Mouse (Mus musculus): ENCODE measurements around the gene Rnf144b. TPM values are rescaled to one million over a fixed set of nuclear protein-coding genes. Genes with fewer than 3 reads are reported as not detected.

The Rnf144b gene
- polyA plus RNA-seq, 1 experiment = 0.17 TPM

DNA sequence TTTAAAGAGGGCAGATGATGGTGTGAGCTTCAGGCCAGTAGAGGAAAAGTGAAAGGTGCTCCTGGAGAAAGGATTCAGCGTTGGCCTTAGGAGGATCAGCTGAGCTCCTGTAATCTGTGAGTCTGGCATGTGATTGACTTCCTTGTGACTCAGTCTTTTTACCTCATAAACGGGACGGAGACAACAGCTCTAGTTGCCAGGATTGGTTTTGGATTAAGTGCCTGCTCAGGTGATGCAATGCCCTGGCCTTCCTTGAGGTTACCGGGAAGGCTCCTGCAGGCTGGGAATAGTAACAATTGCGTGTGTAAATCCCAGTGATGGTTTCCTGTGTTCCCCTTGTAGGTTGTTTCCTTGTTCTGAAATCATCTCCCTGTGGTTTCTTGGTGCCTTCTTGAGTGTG lies 39.5 kb downstream of the Rnf144b start:
- no peaks in the 10 kb centered on the region for H3K27me3 ChIP-seq (ENCODE audit: control insufficient read depth, insufficient read depth, insufficient read length)
- no peaks in the 10 kb centered on the region for H3K36me3 ChIP-seq (ENCODE audit: control insufficient read depth, insufficient read depth)
- no peak overlapping the region for H3ac ChIP-seq (ENCODE audit: control insufficient read depth, insufficient read length)
- H3K79me2 ChIP-seq (ENCODE audit: control insufficient read depth, insufficient read depth) = no peaks in the 10 kb centered on the region
- no peak overlapping the region for H3K4me3 ChIP-seq
- TF ChIP-seq POLR2AphosphoS2 (IDR thresholded peaks at IDR 0.05; ENCODE audit: insufficient read length, low read depth) (no peak), CEBPB (IDR thresholded peaks at IDR 0.05; ENCODE audit: insufficient read depth, poor library complexity, severe bottlenecking) (no peak), USF1 (IDR thresholded peaks at IDR 0.05; ENCODE audit: low read depth) (no peak), REST (IDR thresholded peaks at IDR 0.05; ENCODE audit: insufficient read depth, insufficient read length) (no peak), TCF3 (IDR thresholded peaks at IDR 0.05; ENCODE audit: insufficient read length, low read depth) (no peak), TCF12 (IDR thresholded peaks at IDR 0.05; ENCODE audit: insufficient read depth, poor library complexity, severe bottlenecking) (no peak), MAX (IDR thresholded peaks at IDR 0.05; ENCODE audit: low read depth) (no peak), MYOD1 (IDR thresholded peaks at IDR 0.05; ENCODE audit: control insufficient read depth in 1 of 3, insufficient read length in 2 of 3, low read depth in 2 of 3) (no peak), POLR2A (IDR thresholded peaks at IDR 0.05; ENCODE audit: insufficient read length, low read depth) (no peak), MYOG (IDR thresholded peaks at IDR 0.05; ENCODE audit: control insufficient read depth in 1 of 3, insufficient read depth in 1 of 3, insufficient read length in 2 of 3, low read depth in 2 of 3) (no peak), E2F4 (IDR thresholded peaks at IDR 0.05; ENCODE audit: insufficient read depth) (no peak), SRF (IDR thresholded peaks at IDR 0.05; ENCODE audit: control insufficient read depth, insufficient read length, low read depth) (no peak)
- no peak overlapping the region for H3K4me2 ChIP-seq (ENCODE audit: low read depth)

DNA sequence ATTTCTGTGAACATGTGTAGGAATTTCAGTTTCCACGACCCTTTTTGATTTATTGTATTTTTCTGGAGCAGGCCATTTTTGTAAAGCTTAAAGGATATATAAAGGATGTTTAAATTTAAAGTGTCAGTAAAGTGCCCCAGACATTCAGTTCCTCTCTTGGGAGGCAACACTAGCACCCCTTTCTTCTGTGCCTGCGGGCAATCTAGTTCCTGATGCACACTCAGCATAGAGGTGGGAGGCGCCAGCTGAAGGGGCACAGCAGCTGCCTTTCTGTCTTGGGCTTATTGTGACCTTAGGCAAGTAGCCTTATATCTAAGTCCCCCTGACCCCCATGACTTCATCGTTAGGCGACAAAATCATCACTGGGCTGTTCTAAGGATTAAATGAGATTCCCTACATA lies 42.3 kb downstream of the Rnf144b start:
- Histone ChIP-seq H3K79me2 (ENCODE audit: control insufficient read depth, insufficient read depth) (no peaks in the 10 kb centered on the region), H3K36me3 (ENCODE audit: control insufficient read depth, insufficient read depth) (no peaks in the 10 kb centered on the region), H3K4me2 (ENCODE audit: low read depth) (no peak overlapping the region), H3ac (ENCODE audit: control insufficient read depth, insufficient read length) (no peak overlapping the region), H3K27me3 (ENCODE audit: control insufficient read depth, insufficient read depth, insufficient read length) (no peaks in the 10 kb centered on the region), H3K4me3 (no peak overlapping the region)
- TF ChIP-seq USF1 (IDR thresholded peaks at IDR 0.05; ENCODE audit: low read depth) (no peak), MYOD1 (IDR thresholded peaks at IDR 0.05; ENCODE audit: control insufficient read depth in 1 of 3, insufficient read length in 2 of 3, low read depth in 2 of 3) (peak in 1 of 3 experiments; percentile 11)

DNA sequence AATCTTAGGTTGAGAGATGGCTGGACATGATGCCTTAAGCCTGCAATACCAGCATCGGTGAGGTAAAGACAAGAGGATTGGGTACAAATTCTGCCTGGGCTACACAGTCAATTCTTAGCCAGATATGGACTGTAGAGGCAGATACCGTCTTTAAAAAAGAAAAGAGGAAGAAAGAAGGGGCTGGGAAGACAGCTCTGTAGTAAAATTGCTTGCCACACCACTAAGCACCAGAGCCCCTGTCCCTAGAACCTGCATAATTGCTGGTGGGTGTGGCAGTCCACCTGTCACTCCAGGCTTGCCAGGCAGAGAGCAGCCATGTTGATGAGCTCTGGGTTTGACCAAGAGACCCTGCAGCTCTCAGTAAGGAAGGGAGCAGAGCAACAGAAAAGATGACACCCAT lies 42.8 kb downstream of the Rnf144b start:
- TF ChIP-seq MAX (IDR thresholded peaks at IDR 0.05; ENCODE audit: low read depth) = no peak
- TF ChIP-seq POLR2AphosphoS2 (IDR thresholded peaks at IDR 0.05; ENCODE audit: insufficient read length, low read depth) = no peak
- Histone ChIP-seq H3K4me2 (ENCODE audit: low read depth) (no peak overlapping the region), H3K79me2 (ENCODE audit: control insufficient read depth, insufficient read depth) (no peaks in the 10 kb centered on the region), H3K27me3 (ENCODE audit: control insufficient read depth, insufficient read depth, insufficient read length) (no peaks in the 10 kb centered on the region), H3K4me3 (no peak overlapping the region), H3ac (ENCODE audit: control insufficient read depth, insufficient read length) (no peak overlapping the region), H3K36me3 (ENCODE audit: control insufficient read depth, insufficient read depth) (no peaks in the 10 kb centered on the region)

DNA sequence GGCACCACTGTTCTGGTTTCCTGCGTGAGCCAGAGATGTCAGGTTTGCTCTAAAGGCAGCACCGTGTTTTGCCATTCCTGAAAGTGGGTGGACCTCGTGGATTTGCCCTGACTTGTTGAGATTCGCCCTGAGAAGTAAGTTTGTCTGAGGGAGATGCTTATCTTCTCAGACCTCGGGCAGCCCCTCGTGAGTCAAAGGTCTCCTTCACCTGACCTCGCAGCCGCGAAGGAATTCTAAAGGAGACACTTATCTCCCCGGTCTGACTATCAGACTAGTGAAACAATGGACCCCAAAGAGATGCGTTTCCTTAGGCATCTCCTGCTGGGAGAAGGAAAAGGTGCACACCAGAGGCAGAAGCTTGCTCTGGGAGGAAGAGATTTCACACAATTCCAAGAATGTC lies 46.0 kb downstream of the Rnf144b start:
- TF ChIP-seq MYOD1 (IDR thresholded peaks at IDR 0.05; ENCODE audit: control insufficient read depth in 1 of 3, insufficient read length in 2 of 3, low read depth in 2 of 3) = no peak
- TF ChIP-seq MAX (IDR thresholded peaks at IDR 0.05; ENCODE audit: low read depth) = no peak
- TF ChIP-seq POLR2AphosphoS2 (IDR thresholded peaks at IDR 0.05; ENCODE audit: insufficient read length, low read depth) = no peak
- no peak for TF ChIP-seq USF1 (IDR thresholded peaks at IDR 0.05; ENCODE audit: low read depth)
- no peak for TF ChIP-seq SRF (IDR thresholded peaks at IDR 0.05; ENCODE audit: control insufficient read depth, insufficient read length, low read depth)
- TF ChIP-seq E2F4 (IDR thresholded peaks at IDR 0.05; ENCODE audit: insufficient read depth) = no peak
- TF ChIP-seq TCF3 (IDR thresholded peaks at IDR 0.05; ENCODE audit: insufficient read length, low read depth) = no peak
- no peak for TF ChIP-seq POLR2A (IDR thresholded peaks at IDR 0.05; ENCODE audit: insufficient read length, low read depth)
- TF ChIP-seq CEBPB (IDR thresholded peaks at IDR 0.05; ENCODE audit: insufficient read depth, poor library complexity, severe bottlenecking) = no peak
- TF ChIP-seq TCF12 (IDR thresholded peaks at IDR 0.05; ENCODE audit: insufficient read depth, poor library complexity, severe bottlenecking) = no peak
- no peak for TF ChIP-seq REST (IDR thresholded peaks at IDR 0.05; ENCODE audit: insufficient read depth, insufficient read length)
- no peak for TF ChIP-seq MYOG (IDR thresholded peaks at IDR 0.05; ENCODE audit: control insufficient read depth in 1 of 3, insufficient read depth in 1 of 3, insufficient read length in 2 of 3, low read depth in 2 of 3)
- no peak overlapping the region for H3K4me2 ChIP-seq (ENCODE audit: low read depth)

DNA sequence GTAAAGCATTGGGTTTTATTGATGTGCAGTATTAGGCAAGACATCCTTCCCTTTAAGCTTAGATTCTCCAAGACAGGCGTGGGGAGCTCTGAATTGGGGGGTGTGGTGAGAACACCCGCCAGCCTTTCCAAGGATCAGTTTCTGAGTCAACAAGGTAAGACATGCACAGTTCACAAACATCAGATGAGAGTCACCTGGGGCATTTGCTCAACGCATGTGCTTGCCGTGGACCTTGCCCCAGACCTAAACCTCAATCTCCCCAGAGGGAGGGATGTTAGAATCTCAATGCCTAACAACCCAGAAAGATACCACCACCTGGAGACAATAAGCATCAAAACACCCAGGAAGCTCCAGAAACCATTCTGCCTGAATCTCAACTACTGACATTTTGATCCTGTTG lies 47.6 kb downstream of the Rnf144b start:
- Histone ChIP-seq H3K36me3 (ENCODE audit: control insufficient read depth, insufficient read depth) (no peaks in the 10 kb centered on the region), H3K4me3 (no peak overlapping the region), H3K27me3 (ENCODE audit: control insufficient read depth, insufficient read depth, insufficient read length) (no peaks in the 10 kb centered on the region), H3K4me2 (ENCODE audit: low read depth) (no peak overlapping the region), H3K79me2 (ENCODE audit: control insufficient read depth, insufficient read depth) (no peaks in the 10 kb centered on the region), H3ac (ENCODE audit: control insufficient read depth, insufficient read length) (no peak overlapping the region)
- TF ChIP-seq POLR2A (IDR thresholded peaks at IDR 0.05; ENCODE audit: insufficient read length, low read depth) (no peak), MYOG (IDR thresholded peaks at IDR 0.05; ENCODE audit: control insufficient read depth in 1 of 3, insufficient read depth in 1 of 3, insufficient read length in 2 of 3, low read depth in 2 of 3) (no peak), TCF3 (IDR thresholded peaks at IDR 0.05; ENCODE audit: insufficient read length, low read depth) (no peak), USF1 (IDR thresholded peaks at IDR 0.05; ENCODE audit: low read depth) (no peak), CEBPB (IDR thresholded peaks at IDR 0.05; ENCODE audit: insufficient read depth, poor library complexity, severe bottlenecking) (no peak)

More for the DNA sequence above, 46.0 kb downstream of the Rnf144b start:
- Histone ChIP-seq H3K27me3 (ENCODE audit: control insufficient read depth, insufficient read depth, insufficient read length) (no peaks in the 10 kb centered on the region), H3K4me3 (no peak overlapping the region), H3K79me2 (ENCODE audit: control insufficient read depth, insufficient read depth) (no peaks in the 10 kb centered on the region), H3ac (ENCODE audit: control insufficient read depth, insufficient read length) (no peak overlapping the region), H3K36me3 (ENCODE audit: control insufficient read depth, insufficient read depth) (no peaks in the 10 kb centered on the region)
